Mouse (Mus musculus) gastrocnemius, adult 2 months (tissue): ENCODE measurements at regions not wholly inside any gene's neighbourhood (a gene's known extent, or its start where the extent isn't known, plus 50 kb on each side); places are given as distances from the start of the nearest gene placed in this dataset.

ENCODE experiments used
- DNase-seq: peaks from one replicate; pipeline ENCODE4 v3.0.0; 2022
- H3K27ac ChIP-seq: fragments of 200-600 bp; 2 replicates; pipeline ENCODE4 v1.8.1; 2022; ENCODE audit warnings: mild to moderate bottlenecking
- H3K4me3 ChIP-seq: fragments of 200-600 bp; 2 replicates; pipeline ENCODE4 v1.8.1; 2022; ENCODE audit warnings: mild to moderate bottlenecking, moderate library complexity
- CTCF ChIP-seq: fragments of 200-600 bp; IDR thresholded peaks from 2 replicates; pipeline ENCODE4 v1.8.1; 2022; ENCODE audit warnings: antibody characterized with exemption, mild to moderate bottlenecking, moderate library complexity
- intact Hi-C: fragments of 180-260 bp; cut with DNase I; formaldehyde crosslinking; loops from one replicate; pipeline ENCODE4 v1.15.1; 2025

DNA sequence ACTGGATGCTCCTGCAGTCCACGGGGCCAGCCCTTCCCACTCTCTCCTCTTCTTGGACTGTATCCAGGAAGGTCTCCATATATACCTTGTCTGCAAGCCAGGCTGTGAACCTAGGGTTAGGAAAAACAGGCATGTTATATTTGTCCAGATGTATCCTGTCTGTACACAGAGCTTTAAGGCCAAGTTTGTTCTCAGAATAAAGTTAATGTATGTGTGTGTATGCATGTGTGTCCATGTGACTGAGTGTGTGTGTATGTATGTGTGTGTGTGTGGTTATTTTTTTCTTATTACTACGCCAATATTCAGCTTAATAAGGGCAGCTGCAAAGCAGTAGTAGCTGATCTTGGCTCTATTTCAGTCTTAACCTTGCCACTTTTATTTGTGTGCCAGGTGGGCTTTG lies 117.7 kb upstream of the Jun start:
- Histone ChIP-seq H3K27ac (no peak overlapping the region), H3K4me3 (no peak overlapping the region)
- TF ChIP-seq CTCF, result no peak
- intact Hi-C loops, result loop anchor here (10.0 kb wide), 1 partner anchor 465 kb away; no protein-coding TSS in a partner anchor
- no peak for DNase-seq

DNA sequence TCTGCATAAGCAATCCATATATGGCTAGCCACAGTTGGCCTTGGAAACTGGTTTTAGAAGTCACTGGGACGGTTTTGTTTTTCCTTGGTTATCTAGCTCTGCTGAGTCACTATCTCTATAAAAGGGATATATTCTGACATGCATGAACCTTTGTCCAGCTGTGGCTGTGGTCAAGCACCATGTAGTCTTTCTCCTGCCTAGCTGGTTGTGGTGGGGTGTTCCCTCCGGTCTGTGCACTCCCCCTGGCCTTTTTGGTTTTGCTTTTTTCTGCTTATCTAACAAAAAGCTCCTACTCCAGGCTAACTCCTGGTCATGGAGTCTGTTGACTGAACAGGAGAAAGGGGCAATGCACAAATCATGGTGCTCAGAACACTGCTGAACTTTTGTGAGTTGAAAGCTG lies 125.7 kb upstream of the Jun start:
- Histone ChIP-seq H3K4me3 (no peak overlapping the region), H3K27ac (no peak overlapping the region)
- no peak for DNase-seq
- intact Hi-C loops, result no loop called here
- no peak for TF ChIP-seq CTCF

DNA sequence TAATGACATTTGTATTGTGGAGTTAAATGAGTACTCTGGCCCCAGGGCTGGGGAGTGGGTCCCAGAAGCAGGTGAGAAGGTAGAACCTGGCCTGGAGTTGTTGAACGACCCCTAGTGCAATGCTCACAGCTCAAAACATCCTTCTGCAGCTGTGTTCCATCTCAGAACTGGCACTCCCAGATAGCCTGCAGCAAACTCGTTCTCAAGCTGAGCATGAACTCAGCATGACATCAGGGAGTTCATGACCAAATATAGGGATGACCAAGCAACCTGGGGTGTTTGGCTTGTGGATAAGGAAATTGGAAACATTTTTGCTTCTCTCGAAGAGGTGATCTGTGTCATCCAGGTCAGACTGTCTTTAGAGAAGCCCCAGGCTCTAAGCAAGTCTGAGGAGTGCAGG lies 126.4 kb upstream of the Jun start:
- no peak overlapping the region for H3K27ac ChIP-seq
- DNase-seq, result no peak
- TF ChIP-seq CTCF, result no peak
- intact Hi-C loops, result no loop called here
- no peak overlapping the region for H3K4me3 ChIP-seq

DNA sequence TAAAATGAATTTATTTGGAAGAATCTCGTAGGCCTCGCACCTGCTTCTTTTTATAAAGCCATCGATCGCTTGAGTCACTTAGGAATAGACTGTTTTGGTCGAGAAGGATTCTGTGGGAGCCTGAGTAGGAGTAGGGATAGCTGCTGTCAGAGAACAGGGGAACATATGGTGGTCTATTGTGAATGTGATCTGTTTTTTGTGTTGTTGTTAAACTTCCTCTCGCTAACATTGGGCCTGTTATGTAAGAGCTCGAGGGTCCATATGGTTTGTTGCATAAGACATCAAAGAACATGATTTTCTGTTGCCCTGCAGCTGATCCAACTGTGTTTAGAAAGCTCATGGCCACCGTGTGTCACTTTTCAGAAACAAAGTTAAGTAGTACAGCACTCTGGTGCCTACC lies 126.9 kb upstream of the Jun start:
- H3K4me3 ChIP-seq, result no peak overlapping the region
- no peak overlapping the region for H3K27ac ChIP-seq
- TF ChIP-seq CTCF, result no peak
- no peak for DNase-seq
- intact Hi-C loops, result no loop called here

DNA sequence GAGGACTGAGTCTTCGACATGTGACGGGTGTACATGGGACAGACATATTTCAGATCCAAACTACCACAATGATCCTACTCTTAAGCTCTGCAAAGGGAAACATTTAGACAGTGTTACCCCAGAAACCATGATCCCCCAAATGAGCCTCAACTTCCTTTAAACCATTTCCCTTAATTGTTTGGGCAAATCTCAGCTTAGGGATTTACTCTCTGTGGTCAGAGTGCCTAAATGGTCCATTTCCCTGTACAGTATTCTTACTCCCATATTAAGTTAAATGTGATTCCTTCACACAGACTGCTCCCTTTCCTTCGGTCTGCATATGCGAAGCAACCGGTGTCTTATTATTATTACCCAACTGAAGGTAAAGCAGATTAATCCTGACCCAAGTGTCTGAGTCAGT lies 128.4 kb upstream of the Jun start:
- H3K4me3 ChIP-seq, result no peak overlapping the region
- intact Hi-C loops, result no loop called here
- no peak for DNase-seq
- TF ChIP-seq CTCF, result no peak
- H3K27ac ChIP-seq, result no peak overlapping the region

GRCm38 (mm10) chr4:95180999-95181398 lies 129.0 kb upstream of the Jun start:
- H3K27ac ChIP-seq, result no peak overlapping the region
- H3K4me3 ChIP-seq, result no peak overlapping the region
- no peak for DNase-seq
- no peak for TF ChIP-seq CTCF
- intact Hi-C loops, result no loop called here

- TF ChIP-seq CTCF, result no peak
- no peak for DNase-seq
- Histone ChIP-seq H3K4me3 (no peak overlapping the region), H3K27ac (no peak overlapping the region)
- intact Hi-C loops, result no loop called here
Observed at GRCm38 (mm10) chr4:95184180-95184579, 132.2 kb upstream of the Jun start.

DNA sequence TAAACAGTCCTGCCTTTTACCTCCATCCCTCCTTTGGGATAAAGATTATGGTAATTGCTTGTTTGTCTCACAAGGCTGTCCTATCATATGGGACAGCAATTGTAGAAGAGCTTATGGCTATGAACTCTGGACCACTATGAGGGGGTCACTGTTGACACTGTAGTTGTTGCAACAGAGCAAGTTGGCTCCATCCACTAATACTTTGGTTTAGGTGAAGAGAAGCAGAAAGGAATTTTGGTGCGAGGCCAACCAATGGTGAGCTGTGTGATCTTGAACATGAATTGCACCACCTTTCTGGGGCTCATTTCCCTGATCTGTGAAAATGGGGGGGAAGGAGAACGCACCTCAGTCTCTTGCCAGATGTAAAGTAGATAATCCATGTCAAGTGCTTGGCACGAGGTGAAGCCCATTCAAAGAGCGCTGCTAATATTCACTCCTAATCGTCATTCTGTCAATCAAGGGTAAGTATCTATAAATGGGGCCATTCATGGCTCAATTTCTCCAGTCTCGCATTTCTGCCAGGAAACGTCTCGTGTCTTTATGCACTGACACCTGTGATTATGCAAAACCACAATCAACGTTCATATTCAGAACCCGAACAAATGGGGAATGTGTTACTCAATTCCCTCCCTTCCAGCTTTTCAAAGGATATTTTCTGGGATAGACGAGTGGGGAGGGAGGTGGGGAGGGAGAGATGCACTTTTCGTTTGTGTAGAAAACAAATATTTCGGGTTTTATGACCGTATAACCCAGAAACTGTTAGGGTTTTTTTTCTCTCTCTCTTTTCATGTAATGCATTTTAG lies 133.3 kb upstream of the Jun start:
- no peak for DNase-seq
- no peak for TF ChIP-seq CTCF
- intact Hi-C loops, result no loop called here
- no peak overlapping the region for H3K4me3 ChIP-seq
- H3K27ac ChIP-seq, result no peak overlapping the region

- intact Hi-C loops, result no loop called here
- Histone ChIP-seq H3K27ac (no peak overlapping the region), H3K4me3 (no peak overlapping the region)
- TF ChIP-seq CTCF, result no peak
- no peak for DNase-seq
Observed at GRCm38 (mm10) chr4:95185916-95186200, 133.8 kb upstream of the Jun start.

- intact Hi-C loops, result no loop called here
- H3K4me3 ChIP-seq, result no peak overlapping the region
- DNase-seq, result no peak
- H3K27ac ChIP-seq, result no peak overlapping the region
- no peak for TF ChIP-seq CTCF
Observed at GRCm38 (mm10) chr4:95188107-95188506, 136.1 kb upstream of the Jun start.

GRCm38 (mm10) chr4:95191654-95192406 lies 139.8 kb upstream of the Jun start:
- DNase-seq, result no peak
- intact Hi-C loops, result no loop called here
- H3K4me3 ChIP-seq, result no peak overlapping the region
- no peak overlapping the region; the same call in 1 of the 2 replicates for H3K27ac ChIP-seq
- no peak for TF ChIP-seq CTCF

- Histone ChIP-seq H3K27ac (peak overlapping the region; percentile 46), H3K4me3 (no peak overlapping the region)
- no peak for DNase-seq
- intact Hi-C loops, result no loop called here
- TF ChIP-seq CTCF, result no peak
Observed at GRCm38 (mm10) chr4:95192562-95192961, 140.5 kb upstream of the Jun start.

DNA sequence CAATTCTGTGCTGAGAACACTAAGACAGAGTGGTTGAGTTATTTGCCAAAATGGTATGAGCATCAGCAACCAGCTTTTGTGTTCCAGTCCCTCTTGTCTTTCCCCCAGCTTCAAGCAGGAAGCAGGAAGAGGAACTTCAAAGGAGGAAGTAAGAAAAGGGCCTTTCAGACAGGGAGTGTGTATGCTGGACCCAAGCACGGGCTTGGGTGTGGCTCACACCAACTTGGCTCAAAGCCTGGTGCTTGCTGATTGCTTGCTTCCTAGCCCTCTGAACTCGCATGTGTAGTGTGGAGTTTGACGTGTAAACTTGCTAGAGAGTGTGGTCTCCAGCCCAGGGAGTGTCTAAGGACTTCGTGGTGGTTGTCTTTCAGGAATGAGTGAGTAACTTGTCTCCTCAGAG lies 141.0 kb upstream of the Jun start:
- peak overlapping the region; percentile 46 for H3K27ac ChIP-seq
- DNase-seq, result peak; percentile 66
- H3K4me3 ChIP-seq, result no peak overlapping the region
- intact Hi-C loops, result no loop called here
- TF ChIP-seq CTCF, result no peak

GRCm38 (mm10) chr4:95193473-95193872 lies 141.5 kb upstream of the Jun start:
- TF ChIP-seq CTCF, result no peak
- Histone ChIP-seq H3K27ac (peak overlapping the region; percentile 46), H3K4me3 (no peak overlapping the region)
- intact Hi-C loops, result no loop called here
- no peak for DNase-seq
